Mouse (Mus musculus) WW6 (cell line): ENCODE measurements at regions not wholly inside any gene's neighbourhood (a gene's known extent, or its start where the extent isn't known, plus 50 kb on each side); places are given as distances from the start of the nearest gene placed in this dataset.
"Not testable (repeated sequence)": the region's sequence is repeated elsewhere in the genome, so short reads cannot be mapped to it uniquely, and the experiment has no call there.

Source experiments
- DNase-seq: peaks from one replicate; pipeline ENCODE4 v3.0.0-alpha.2; 2013; ENCODE audit warnings: low read depth, low spot score

GRCm38 (mm10) chr8:96174996-96175395 lies 286.6 kb upstream of the Got2 start:
- DNase-seq, result no peak

DNA sequence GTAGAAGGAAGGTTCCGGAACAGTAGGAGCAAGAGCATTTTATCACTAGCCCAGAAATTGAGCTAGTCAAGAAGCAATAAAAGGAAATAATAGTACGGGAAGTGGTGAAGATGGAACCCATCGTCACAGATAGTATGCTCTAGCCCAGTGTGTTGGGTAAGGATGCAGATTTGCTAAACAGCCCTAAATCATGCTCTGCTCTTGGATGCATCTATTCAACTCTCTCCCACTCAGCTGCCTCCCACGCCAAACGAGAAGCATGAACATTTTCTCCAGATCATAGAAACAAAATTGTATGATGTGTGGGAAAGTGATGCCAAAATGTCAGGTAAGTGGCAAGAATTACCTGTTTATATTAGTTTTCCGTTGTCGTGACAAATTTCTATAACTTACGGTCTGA lies 276.6 kb upstream of the Got2 start:
- no peak for DNase-seq

DNA sequence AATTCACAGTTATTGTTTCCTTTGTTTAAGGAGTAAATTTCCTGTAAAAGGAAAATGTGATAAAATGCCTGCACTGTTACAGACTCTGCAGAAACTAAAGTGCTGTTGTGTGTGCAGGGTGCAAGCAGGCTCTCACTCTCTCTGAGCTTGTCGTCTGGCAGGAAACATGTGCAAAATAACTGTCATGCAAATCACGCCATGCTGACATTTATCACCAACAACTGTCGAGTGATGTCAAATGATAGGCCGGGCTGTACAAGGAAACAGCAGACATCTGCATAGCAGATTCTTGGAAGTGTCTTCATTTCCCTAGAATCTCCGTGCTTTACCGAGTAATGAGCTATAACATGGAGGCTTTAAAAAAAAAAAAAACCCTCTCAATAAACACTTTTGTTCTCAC lies 271.6 kb upstream of the Got2 start:
- no peak for DNase-seq

- peak; percentile 38 for DNase-seq
These were observed 264.3 kb upstream of the Got2 start for GRCm38 (mm10) chr8:96152496-96153250.

GRCm38 (mm10) chr8:96152056-96152455 lies 263.7 kb upstream of the Got2 start:
- no peak for DNase-seq

GRCm38 (mm10) chr8:96151065-96151472 lies 262.7 kb upstream of the Got2 start:
- no peak for DNase-seq

DNA sequence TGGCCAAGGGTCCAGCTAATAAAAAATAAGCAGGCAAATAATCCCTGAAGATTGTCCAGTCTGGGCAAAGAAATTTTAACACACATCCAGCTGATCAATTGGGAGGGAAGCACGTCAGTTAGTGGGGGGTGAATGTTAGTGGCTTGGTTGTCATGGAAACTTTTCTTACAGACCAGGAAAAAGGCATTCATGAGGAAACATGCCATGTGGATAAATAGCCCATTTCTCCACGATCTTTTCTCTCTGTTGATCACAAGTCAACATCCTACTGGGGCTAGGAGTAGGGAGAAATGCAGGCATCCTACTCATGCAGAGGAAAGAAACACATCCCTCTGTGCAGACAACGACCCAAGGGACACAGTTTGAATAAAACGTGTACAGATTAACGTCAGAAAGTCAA lies 243.8 kb upstream of the Got2 start:
- DNase-seq, result no peak

GRCm38 (mm10) chr8:96128329-96128728 lies 240.0 kb upstream of the Got2 start:
- no peak for DNase-seq

DNA sequence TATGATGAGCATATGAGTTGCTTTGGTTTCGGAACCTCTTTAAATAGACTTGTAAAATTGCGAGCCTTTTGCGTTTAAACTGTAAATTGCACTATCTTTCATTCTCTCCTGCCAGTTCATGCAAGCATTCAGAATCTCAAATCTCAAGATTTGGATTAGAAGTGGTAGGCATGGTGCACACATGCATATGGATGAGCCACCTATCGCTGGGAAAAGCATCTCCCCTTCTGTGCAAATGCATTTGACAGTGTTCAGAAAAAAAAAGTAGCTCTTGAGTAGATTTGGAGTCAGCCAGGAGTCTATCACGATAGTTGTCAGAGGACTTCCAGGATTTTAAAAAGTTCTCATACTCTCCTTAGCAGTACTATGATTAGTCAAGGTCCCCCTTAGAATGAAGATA lies 212.5 kb upstream of the Got2 start:
- DNase-seq, result no peak

GRCm38 (mm10) chr8:96092931-96093330 lies 204.6 kb upstream of the Got2 start:
- no peak for DNase-seq

DNA sequence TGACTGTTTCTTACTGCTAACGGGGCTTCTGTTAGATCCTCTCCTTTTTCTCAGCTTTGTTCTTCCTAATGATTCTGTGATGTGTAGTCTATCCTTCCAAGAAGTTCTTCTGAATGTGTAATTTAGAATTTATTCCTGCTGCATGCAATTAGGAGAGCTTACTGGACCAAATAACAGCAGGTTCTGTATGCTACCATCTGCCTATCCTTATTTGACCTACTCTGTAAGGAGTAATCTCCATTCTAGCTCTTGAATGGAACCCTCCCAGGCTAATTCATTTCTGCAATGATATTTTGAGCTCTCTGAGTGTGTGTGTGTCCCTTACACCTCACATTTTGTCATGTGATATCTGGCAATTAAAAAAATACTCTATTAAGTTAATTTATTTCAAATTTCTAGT lies 201.9 kb upstream of the Got2 start:
- no peak for DNase-seq

GRCm38 (mm10) chr8:96068306-96068705 lies 180.0 kb upstream of the Got2 start:
- no peak for DNase-seq

- DNase-seq, result no peak
These were observed 159.3 kb upstream of the Got2 start for GRCm38 (mm10) chr8:96047686-96048085.

DNA sequence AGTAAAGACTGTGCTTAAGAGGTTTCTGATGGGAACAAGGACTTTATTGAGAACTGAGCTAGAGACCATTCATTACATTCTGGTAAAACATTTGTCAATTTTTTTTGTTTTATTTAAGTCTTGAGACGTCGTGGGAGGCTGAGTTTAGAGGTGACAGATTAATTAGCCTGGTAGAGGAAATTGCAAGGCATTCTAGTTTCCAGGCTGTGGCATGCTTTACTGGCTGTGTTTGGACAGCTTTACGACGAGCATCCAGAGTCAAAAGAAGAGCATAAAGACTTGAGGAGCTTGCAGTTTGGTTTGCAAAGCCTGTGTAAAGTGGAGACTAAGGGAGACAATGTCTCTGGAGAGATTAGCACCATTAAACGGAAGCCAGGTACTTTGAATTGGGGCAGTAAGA lies 154.0 kb upstream of the Got2 start:
- no peak for DNase-seq

DNA sequence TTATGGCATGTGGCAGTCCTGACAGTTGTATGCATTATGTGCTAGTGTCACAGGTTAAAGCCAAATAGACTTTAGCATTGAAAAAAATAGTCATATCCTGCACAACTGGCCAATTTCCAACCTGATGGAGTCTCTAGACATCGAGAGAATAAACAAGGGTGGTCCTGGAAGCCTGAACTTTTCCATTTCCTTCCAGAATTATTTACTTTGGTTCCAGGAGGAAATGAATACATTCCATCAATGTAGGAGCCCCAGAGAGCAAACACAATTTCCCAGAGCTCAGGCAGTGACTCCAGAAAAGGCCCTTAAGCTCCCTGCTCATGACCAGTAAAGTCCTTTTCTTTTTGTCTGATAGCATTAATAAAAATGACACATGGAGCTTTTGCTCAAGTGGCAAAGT lies 151.9 kb upstream of the Got2 start:
- DNase-seq, result no peak

DNA sequence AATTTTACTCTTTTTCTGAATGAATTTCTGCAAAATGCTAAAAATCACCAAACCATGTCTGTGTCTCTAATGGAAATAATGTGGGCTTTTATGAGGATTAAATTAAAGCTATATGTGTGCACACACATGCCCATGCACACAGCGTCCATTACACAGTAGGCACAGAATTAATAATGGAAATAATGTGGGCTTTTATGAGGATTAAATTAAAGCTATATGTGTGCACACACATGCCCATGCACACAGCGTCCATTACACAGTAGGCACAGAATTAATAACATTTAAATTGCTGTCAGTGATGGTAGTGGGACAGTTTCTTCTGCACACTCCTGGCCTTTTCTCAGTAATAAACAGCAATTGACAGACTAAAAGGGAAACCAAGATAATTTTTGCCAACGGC lies 130.4 kb upstream of the Got2 start:
- not testable (repeated sequence) for DNase-seq

DNA sequence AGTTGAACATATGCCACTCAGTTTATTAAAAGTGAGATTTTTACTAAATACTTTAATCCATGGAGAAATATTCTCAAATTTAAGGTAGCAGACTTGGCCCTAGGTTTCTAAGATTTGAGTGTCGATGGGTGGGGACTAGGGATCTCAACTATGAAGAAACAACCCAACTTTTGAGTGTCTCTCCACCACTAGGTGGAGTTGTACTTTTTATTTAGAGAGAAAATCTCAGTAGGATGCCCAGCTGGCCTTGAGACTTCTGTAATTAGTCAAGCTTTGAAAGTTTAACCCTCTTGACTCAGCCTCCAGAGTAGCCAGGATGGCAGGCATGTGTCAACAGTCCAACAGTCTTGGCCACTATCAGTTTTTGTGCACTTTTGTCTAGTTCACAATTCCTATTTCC lies 123.7 kb upstream of the Got2 start:
- no peak for DNase-seq

DNA sequence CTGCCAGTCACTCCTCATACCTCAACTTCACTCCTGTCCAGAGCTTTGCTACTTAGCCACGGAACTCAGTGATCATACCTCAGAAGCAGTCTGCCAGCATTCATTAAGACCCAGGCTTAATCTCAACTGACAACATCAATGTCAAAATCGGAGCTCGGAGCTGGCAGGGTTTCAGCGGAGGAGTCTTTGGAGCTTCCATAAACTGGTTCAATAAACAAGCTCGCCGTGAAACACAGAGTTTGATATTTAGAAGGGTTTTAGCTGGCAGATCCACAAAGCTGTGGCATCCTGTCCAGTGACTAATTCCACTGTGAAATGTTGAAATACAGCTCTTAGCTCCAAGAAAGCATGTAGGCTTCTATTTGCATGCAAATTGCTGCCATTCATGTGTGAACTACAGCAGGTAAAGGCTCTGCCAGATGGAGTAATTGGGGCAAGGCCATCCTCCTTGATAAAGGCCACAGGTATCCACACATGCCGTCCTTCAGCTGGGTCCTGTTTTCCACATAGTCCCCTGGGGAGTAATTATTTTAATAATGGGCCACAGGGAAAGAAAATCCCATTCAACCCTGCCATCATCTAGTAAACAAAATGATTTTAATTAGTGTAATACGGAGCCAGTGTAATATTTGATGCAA lies 103.6 kb upstream of the Got2 start:
- DNase-seq, result no peak

DNA sequence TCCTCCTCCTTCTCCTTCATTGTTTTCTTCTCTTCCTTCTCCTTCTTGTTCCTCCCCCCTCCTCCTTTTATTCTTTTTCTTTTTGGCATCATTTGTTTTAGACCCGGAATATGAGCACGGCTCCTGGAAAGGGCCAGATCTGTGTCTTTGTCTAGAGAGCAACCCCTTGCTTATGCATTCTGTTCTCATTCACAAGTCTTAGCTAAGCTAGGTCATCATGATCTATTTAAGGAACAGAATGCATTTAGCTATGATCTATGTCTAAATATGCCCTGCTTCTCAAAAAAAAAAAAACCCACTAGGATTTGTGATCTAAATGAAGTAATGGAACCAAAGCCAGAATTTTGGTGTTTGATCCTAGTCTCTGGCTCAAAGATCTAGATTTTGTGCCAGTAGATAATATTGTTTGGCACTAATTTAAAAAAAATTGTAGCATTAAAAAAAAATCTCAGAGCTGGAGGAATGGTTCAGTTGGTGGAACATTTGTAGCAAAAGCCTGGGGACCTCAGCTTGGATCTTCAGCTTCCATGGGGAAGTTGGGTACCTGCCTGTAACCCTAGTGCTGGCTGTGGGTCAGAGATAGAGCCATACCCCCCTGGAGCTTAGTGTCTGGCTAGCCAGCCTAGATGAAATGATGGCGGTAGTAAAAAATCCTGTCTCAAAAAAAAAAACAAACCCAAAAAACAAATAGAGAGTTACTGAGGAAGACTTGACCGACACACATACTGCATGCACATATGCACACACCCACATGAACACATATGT lies 100.5 kb upstream of the Got2 start:
- no peak for DNase-seq

DNA sequence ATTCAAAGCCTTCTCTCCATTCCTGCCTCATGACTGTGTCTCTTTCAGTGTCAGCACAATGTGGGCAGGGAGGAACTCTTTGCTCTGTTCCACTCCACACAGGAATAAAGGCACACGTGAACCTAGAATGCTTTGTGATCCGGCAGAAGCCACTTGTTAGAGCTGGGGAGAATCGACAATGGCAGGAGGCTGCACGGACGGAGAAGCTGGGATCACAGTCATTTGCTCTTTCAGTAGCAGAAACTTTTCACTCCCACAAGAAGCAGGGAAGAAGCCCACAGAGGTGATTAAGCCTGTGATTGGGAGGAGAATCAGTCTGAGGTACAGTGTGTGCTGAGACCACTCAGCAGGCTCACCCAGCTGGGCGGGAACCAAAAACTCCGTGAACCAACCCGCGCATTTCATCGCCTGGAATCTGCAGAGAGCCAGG lies 98.7 kb upstream of the Got2 start:
- no peak for DNase-seq

GRCm38 (mm10) chr8:95986410-95986809 lies 98.1 kb upstream of the Got2 start:
- no peak for DNase-seq

DNA sequence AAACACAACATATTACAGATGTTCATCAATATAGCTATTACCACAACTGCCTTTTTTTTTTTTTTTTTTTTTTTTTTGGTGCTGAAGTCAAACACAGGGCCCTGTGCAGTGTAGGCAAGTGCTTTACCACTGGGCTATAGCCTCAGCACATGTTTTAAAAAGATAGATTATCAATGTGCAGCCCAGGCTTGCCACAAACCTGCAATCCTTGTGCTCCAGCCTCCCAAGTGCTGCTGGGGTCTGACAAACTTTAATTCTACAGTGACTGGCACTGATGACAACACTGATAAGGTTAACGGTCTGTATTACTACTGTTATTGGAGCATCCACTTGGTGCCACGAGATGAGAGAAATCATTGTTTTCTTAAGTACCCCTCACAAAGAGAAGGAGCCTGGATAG lies 95.3 kb upstream of the Got2 start:
- DNase-seq, result no peak

- DNase-seq, result no peak
These were observed 92.1 kb upstream of the Got2 start for GRCm38 (mm10) chr8:95980405-95980804.
